Mouse (Mus musculus) left cerebral cortex, adult 9 months (tissue): ENCODE results near the gene Nudt13.
A peak's percentile ranks its signal among the peaks of the same experiment; 100 is the strongest.

Source experiments
- DNase-seq, 2 experiments: peaks; one replicate each; pipeline ENCODE4 v3.0.0; 2022; ENCODE audit warnings: low spot score in 2 of 2

The Nudt13 gene

GRCm38 (mm10) chr14:20339415-20339814 lies 44.9 kb downstream of the Nudt13 start:
- no peak for DNase-seq

GRCm38 (mm10) chr14:20340149-20340548 lies 45.7 kb downstream of the Nudt13 start:
- DNase-seq, result no peak

GRCm38 (mm10) chr14:20340866-20341265 lies 46.4 kb downstream of the Nudt13 start:
- DNase-seq, result no peak

- no peak for DNase-seq
These were observed 51.4 kb downstream of the Nudt13 start for GRCm38 (mm10) chr14:20345885-20346284.

- DNase-seq, result no peak
These were observed 53.0 kb downstream of the Nudt13 start for GRCm38 (mm10) chr14:20347441-20347990.

GRCm38 (mm10) chr14:20347991-20348541 lies 53.6 kb downstream of the Nudt13 start, which contains the start of the genes Ecd and Fam149b:
Ecd (minus strand) TSS chr14:20348121.
Fam149b (plus strand) TSS chr14:20348162.
- DNase-seq, result peak; percentile 75 to 95

- no peak for DNase-seq
These were observed 68.7 kb downstream of the Nudt13 start for GRCm38 (mm10) chr14:20363230-20363629.
